Mouse (Mus musculus) G1E (cell line): Measurements from ENCODE around the gene Tmtc4. TPM values are rescaled to one million over a fixed set of nuclear protein-coding genes. Genes with fewer than 3 reads are reported as not detected.

Source experiments
- ATAC-seq: 2 replicates; pipeline ENCODE4 v1.8.0; 2016; ENCODE audit warnings: mild to moderate bottlenecking; ENCODE audit not compliant: insufficient number of reproducible peaks, poor library complexity, low FRiP score, severe bottlenecking; ENCODE audit errors: extremely low read depth
- DNase-seq: peaks from one replicate; pipeline ENCODE4 v3.0.0; 2012; ENCODE audit warnings: low spot score
- H3K27me3 ChIP-seq: 2 replicates; pipeline ENCODE4 v1.6.1; 2012; ENCODE audit warnings: mild to moderate bottlenecking, low read length, inconsistent platforms; ENCODE audit not compliant: insufficient read depth
- H3K36me3 ChIP-seq: replicated peaks from 2 replicates; pipeline ENCODE3; 2012; ENCODE audit warnings: mild to moderate bottlenecking, inconsistent platforms
- H3K4me1 ChIP-seq: 2 replicates; pipeline ENCODE4 v1.6.1; 2012; ENCODE audit warnings: low read depth, low read length, inconsistent platforms, mixed read lengths; ENCODE audit not compliant: insufficient read depth
- H3K4me3 ChIP-seq: 2 replicates; pipeline ENCODE4 v1.5.1; 2012; ENCODE audit warnings: low read depth, mild to moderate bottlenecking, inconsistent platforms, low read length, moderate library complexity, mixed read lengths
- H3K9me3 ChIP-seq: replicated peaks from 2 replicates; pipeline ENCODE4 v1.6.1; 2012; ENCODE audit warnings: inconsistent platforms
- CTCF ChIP-seq: IDR thresholded peaks from 2 replicates; pipeline ENCODE4 v1.5.1; 2012; ENCODE audit warnings: low read depth, low read length, inconsistent platforms, mixed read lengths
- GATA1 ChIP-seq: IDR thresholded peaks from 2 replicates; pipeline ENCODE4 v1.6.1; 2012; ENCODE audit warnings: borderline replicate concordance, low read length, inconsistent platforms, mixed read lengths
- GATA2 ChIP-seq: IDR thresholded peaks from 2 replicates; pipeline ENCODE4 v1.6.1; 2012; ENCODE audit warnings: low read depth, low read length, inconsistent platforms, borderline replicate concordance
- POLR2AphosphoS5 ChIP-seq: IDR thresholded peaks from 2 replicates; pipeline ENCODE4 v1.6.1; 2012; ENCODE audit warnings: low read depth, low read length, inconsistent platforms; ENCODE audit not compliant: insufficient replicate concordance
- TAL1 ChIP-seq: conservative IDR thresholded peaks from 2 replicates; pipeline ENCODE4 v1.6.1; 2012; ENCODE audit warnings: low read depth, low read length, inconsistent platforms, mixed read lengths
- polyA plus RNA-seq: library from polyadenylated mRNA; stranded (reverse); fragments of >175 nt; gene quantifications from 2 replicates; pipeline ENCODE4 v1.2.3, GENCODE M21; 2012
- total RNA-seq, 2 experiments: library from RNA; stranded (forward) in 1 of 2; stranded (reverse) in 1 of 2; fragments of 200-1000 nt in 1 of 2; fragments of >200 nt in 1 of 2; fragmentation: Nextera tagmentation in 1 of 2; gene quantifications; 2 replicates each; pipeline ENCODE4 v1.2.3; 2014 to 2017

Tmtc4 gene
- total and polyA plus RNA-seq, 3 experiments = 0.96 to 12.6 (median 9.6) TPM

DNA sequence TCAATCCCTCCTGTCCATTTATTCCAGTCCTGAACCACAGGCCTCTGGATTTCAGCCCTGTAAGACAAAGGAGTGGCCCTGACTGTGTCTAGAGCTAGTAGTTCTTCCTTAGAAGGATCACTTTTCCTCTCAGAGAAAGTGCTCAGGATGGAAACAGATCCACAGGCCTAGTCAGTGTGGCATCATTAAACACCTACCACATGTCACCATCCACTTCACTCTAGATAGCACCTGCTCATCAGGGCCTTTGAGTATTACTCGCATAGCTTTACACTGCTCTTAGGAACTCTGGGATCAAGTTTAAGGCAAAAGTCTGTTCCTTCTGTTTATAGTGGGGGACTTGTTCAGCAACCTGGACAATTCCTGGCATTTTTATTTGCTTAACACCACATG, 95.4 kb downstream of the Tmtc4 start:
- TF ChIP-seq POLR2AphosphoS5 (no peak), TAL1 (no peak), GATA2 (no peak), GATA1 (no peak), CTCF (no peak)
- Histone ChIP-seq H3K9me3 (no peaks in the 10 kb centered on the region), H3K4me1 (no peaks in the 10 kb centered on the region), H3K36me3 (peaks cover 94% of the 10 kb centered on the region), H3K27me3 (no peaks in the 10 kb centered on the region), H3K4me3 (no peak overlapping the region)
- ATAC-seq (no peak), DNase-seq (no peak)

DNA sequence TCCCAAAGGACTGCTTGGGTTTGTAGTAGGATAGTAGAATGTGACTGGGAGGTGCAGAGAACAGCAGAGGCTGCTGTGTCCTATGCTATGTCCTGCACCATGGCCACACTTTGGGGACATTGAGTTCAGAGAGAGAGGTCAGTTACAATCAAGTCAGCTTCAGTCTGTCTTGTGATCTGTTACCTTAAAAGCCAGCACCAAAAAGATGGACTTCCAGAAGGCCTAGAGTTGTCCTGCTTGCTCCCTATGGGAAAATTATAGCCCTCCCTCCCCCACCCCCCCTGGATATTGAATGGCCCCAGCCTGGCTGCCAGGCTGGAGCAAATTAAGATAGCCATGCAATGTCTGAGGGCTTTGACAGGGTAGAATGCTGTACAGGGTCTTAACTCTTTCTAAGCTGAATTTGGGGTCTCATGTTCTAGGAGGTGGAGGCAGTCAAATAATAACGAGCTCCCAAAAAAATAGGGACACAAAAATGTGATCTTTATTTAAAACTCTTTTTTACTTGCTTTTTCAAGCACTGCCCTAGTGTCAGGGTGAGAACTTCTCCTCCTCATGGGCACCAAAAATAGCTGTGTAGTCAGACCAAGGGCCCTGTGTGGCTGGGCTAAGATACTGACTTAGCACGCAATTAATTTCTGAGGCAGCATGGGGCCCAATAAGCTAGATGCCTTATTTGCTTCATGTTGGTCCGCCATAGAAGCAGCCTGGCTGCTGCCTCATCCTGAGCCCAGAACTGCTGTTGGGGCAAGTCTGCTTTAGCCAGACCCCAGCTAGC, 95.9 kb downstream of the Tmtc4 start:
- H3K4me3 ChIP-seq = no peak overlapping the region
- no peaks in the 10 kb centered on the region for H3K9me3 ChIP-seq
- ATAC-seq (no peak), DNase-seq (no peak)
- peaks cover 93% of the 10 kb centered on the region for H3K36me3 ChIP-seq
- no peaks in the 10 kb centered on the region for H3K27me3 ChIP-seq
- TF ChIP-seq POLR2AphosphoS5 (no peak), CTCF (no peak)
- H3K4me1 ChIP-seq = no peaks in the 10 kb centered on the region

DNA sequence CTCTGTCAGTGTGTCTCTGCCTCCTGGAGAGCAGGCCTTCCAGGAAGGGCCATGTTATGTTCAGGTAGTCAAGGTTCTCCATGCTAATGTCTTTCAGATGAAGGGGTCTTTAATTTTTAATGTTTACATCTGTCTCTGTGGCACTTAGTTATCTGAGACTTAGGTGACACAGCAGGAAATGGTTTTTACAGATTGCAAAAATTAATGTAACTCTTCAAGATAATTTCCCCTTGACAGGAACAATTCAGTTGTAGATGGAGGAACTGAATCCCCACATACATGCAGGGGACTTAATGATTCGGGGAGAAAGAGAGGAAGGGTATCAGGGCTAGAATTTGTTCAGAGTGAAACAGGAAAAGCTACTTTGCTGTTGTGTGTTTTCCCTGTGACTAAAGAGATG, 96.6 kb downstream of the Tmtc4 start:
- ATAC-seq = no peak
- no peaks in the 10 kb centered on the region for H3K27me3 ChIP-seq
- H3K4me3 ChIP-seq = no peak overlapping the region
- H3K9me3 ChIP-seq = no peaks in the 10 kb centered on the region
- peaks cover 91% of the 10 kb centered on the region for H3K36me3 ChIP-seq
- no peaks in the 10 kb centered on the region for H3K4me1 ChIP-seq
- no peak for DNase-seq
- TF ChIP-seq POLR2AphosphoS5 = no peak
- no peak for TF ChIP-seq TAL1
- no peak for TF ChIP-seq GATA1
- TF ChIP-seq CTCF = no peak
- TF ChIP-seq GATA2 = no peak

DNA sequence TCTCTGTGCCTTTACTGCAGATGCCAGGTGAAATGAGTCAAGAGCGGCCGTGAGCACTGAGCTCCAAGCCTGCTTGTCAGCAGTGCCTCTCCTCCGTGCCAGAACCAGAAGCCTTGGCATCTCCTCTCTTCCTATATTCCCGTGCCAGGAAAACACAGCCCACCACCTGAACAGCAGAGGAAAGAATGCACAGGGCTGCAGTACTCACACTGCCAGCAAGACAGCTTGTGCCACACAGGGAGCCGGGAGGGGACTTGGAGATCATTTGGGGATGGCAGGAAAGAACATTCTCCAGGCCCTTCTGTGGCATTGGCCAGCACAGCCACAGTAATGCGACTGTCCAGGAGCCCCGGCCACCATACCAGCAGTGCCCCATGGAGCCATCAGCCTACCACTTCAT, 97.9 kb downstream of the Tmtc4 start:
- no peaks in the 10 kb centered on the region for H3K27me3 ChIP-seq
- TF ChIP-seq POLR2AphosphoS5 = no peak
- TF ChIP-seq GATA2 = no peak
- no peak for TF ChIP-seq GATA1
- no peak for TF ChIP-seq CTCF
- no peak for TF ChIP-seq TAL1
- peaks cover 82% of the 10 kb centered on the region for H3K36me3 ChIP-seq
- H3K9me3 ChIP-seq = no peaks in the 10 kb centered on the region
- ATAC-seq (no peak), DNase-seq (no peak)
- no peak overlapping the region for H3K4me3 ChIP-seq
- no peaks in the 10 kb centered on the region for H3K4me1 ChIP-seq

DNA sequence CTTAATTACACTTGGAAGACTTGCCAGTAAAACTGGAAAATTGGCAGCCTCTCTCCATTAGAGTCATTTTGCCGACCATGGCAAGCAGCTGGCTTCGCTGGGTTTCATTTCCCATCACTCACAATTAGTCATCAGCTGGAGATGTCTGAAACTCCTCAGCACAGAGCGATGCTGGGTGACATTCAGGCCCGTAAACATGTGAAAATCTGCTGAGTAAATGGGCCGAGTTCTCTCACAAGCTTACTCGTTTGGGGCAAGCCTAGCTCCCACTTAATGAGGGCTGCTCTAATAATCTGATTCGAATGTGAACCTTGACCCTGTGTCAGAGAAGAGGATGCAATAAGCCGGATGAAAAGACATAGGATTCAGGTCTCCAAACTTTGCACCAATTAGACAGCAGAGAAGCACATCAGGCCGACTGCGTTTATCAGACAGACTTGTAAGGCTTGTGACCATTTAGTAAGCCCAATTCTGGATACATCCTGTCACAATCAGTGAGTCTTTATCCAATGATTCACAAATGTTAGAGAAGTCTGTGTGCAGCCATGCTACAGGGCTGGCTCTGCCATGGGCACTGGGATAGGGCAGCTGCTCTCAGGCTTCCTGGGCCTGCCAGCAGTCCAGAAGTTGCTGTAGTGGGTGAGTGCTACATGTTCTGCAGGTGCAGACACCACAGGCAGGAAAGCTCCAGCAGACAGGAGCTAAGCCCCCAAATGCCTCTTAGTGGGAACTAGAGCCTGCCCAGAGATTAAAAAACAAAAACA, 99.8 kb downstream of the Tmtc4 start:
- Histone ChIP-seq H3K9me3 (no peaks in the 10 kb centered on the region), H3K27me3 (no peaks in the 10 kb centered on the region), H3K4me3 (no peak overlapping the region), H3K4me1 (no peaks in the 10 kb centered on the region), H3K36me3 (peaks cover 72% of the 10 kb centered on the region)
- DNase-seq (no peak), ATAC-seq (no peak)
- no peak for TF ChIP-seq GATA1
- no peak for TF ChIP-seq CTCF
- TF ChIP-seq GATA2 = no peak
- no peak for TF ChIP-seq POLR2AphosphoS5
- no peak for TF ChIP-seq TAL1

DNA sequence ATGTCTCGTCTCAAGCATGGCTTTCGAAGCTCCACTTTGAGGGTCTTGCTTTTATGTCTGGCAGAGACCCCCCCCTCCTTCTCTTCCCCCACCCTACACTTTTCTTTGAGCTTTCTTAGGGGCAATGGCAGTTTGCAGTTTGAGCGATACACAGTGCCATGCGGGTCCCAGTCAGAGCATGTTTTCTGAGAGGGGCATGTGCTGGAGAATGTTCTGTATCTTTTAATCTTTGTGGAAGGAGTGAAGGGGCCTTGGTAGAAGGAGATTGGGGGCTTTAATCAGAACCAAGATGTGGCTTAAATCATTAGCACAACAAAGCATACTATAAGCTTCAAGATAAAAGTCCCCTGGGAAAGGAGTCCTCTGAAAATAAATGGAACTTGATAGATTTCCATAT, 100.4 kb downstream of the Tmtc4 start:
- no peaks in the 10 kb centered on the region for H3K27me3 ChIP-seq
- DNase-seq = no peak
- H3K4me1 ChIP-seq = no peaks in the 10 kb centered on the region
- TF ChIP-seq GATA2 (no peak), TAL1 (no peak), GATA1 (no peak), POLR2AphosphoS5 (no peak), CTCF (no peak)
- no peaks in the 10 kb centered on the region for H3K9me3 ChIP-seq
- no peak for ATAC-seq
- H3K36me3 ChIP-seq = peaks cover 71% of the 10 kb centered on the region
- H3K4me3 ChIP-seq = no peak overlapping the region
